Mouse (Mus musculus) CH12.LX (cell line): ENCODE results near the gene Gm20518. TPM values are rescaled to one million over a fixed set of nuclear protein-coding genes. Genes with fewer than 3 reads are reported as not detected.

Source experiments
- DNase-seq: peaks from one replicate; pipeline ENCODE4 v3.0.0-alpha.2; 2013; ENCODE audit errors: extremely low read depth
- H3K27ac ChIP-seq: 2 replicates; pipeline ENCODE4 v1.5.1; 2012; ENCODE audit warnings: low read depth, mild to moderate bottlenecking, control low read depth, moderate library complexity; ENCODE audit not compliant: insufficient read depth
- H3K27me3 ChIP-seq: replicated peaks from 2 replicates; pipeline ENCODE3; 2012; ENCODE audit warnings: inconsistent platforms
- H3K36me3 ChIP-seq, 2 experiments: replicated peaks in 1 of 2; 2 replicates each; pipeline versions ENCODE3 to v1.6.1; 2012; ENCODE audit warnings: inconsistent platforms in 1 of 2, low read length in 1 of 2, mild to moderate bottlenecking in 1 of 2, mixed read lengths in 1 of 2, moderate library complexity in 1 of 2; ENCODE audit not compliant: control insufficient read depth in 1 of 2, insufficient read depth in 1 of 2
- H3K4me1 ChIP-seq, 2 experiments: 2 replicates each; pipeline ENCODE4 v1.6.1; 2012; ENCODE audit warnings: inconsistent platforms in 1 of 2, moderate library complexity in 1 of 2; ENCODE audit not compliant: insufficient read depth in 2 of 2, control insufficient read depth in 1 of 2
- H3K4me2 ChIP-seq: 2 replicates; pipeline ENCODE4 v1.6.1; 2012; ENCODE audit warnings: low read depth, mild to moderate bottlenecking, control low read depth; ENCODE audit not compliant: poor library complexity, insufficient read depth, severe bottlenecking
- H3K4me3 ChIP-seq, 3 experiments: fragments of 150-350 bp in 1 of 3; sonication (generic) in 1 of 3; replicated peaks in 1 of 3; 2 replicates each; pipeline versions ENCODE3 to v1.5.1; 2011 to 2012; ENCODE audit warnings: low read depth in 2 of 3, low read length in 2 of 3, mild to moderate bottlenecking in 2 of 3, moderate library complexity in 2 of 3, control low read depth in 1 of 3, improper control_type of control experiment in 1 of 3, inconsistent platforms in 1 of 3, mixed read lengths in 1 of 3; ENCODE audit not compliant: poor library complexity in 1 of 3
- H3K79me2 ChIP-seq: replicated peaks from 2 replicates; pipeline ENCODE4 v1.6.1; 2012; ENCODE audit warnings: mild to moderate bottlenecking, moderate library complexity; ENCODE audit not compliant: control insufficient read depth, poor library complexity, insufficient read depth, severe bottlenecking; ENCODE audit errors: extremely low read depth
- H3K9ac ChIP-seq: 2 replicates; pipeline ENCODE4 v1.6.1; 2012; ENCODE audit warnings: low read depth, mild to moderate bottlenecking, control low read depth, moderate library complexity; ENCODE audit not compliant: insufficient read depth
- H3K9me3 ChIP-seq: replicated peaks from 2 replicates; pipeline ENCODE3; 2012; ENCODE audit warnings: low read length, inconsistent platforms, mixed read lengths
- BHLHE40 ChIP-seq: IDR thresholded peaks from 2 replicates; pipeline ENCODE4 v1.6.1; 2011; ENCODE audit warnings: mild to moderate bottlenecking, low read depth, low read length, improper control_type of control experiment
- CTCF ChIP-seq, 2 experiments: IDR thresholded peaks in 1 of 2; conservative IDR thresholded peaks in 1 of 2; 2 replicates each; pipeline ENCODE4 v1.5.1; 2011 to 2012; ENCODE audit warnings: low read depth in 2 of 2, low read length in 2 of 2, improper control_type of control experiment in 1 of 2, inconsistent platforms in 1 of 2, mild to moderate bottlenecking in 1 of 2, moderate library complexity in 1 of 2
- EP300 ChIP-seq: IDR thresholded peaks from 2 replicates; pipeline ENCODE4 v1.6.1; 2011; ENCODE audit warnings: low read length, improper control_type of control experiment
- ETS1 ChIP-seq: conservative IDR thresholded peaks from 2 replicates; pipeline ENCODE4 v1.6.1; 2012; ENCODE audit warnings: low read depth, mild to moderate bottlenecking, inconsistent platforms, low read length, improper control_type of control experiment, moderate library complexity
- HCFC1 ChIP-seq: IDR thresholded peaks from 2 replicates; pipeline ENCODE4 v1.6.1; 2012; ENCODE audit warnings: low read depth, mild to moderate bottlenecking, inconsistent platforms, low read length, improper control_type of control experiment
- JUND ChIP-seq: conservative IDR thresholded peaks from 2 replicates; pipeline ENCODE4 v1.6.1; 2011; ENCODE audit warnings: low read depth, low read length, improper control_type of control experiment
- KAT2A ChIP-seq: IDR thresholded peaks from 2 replicates; pipeline ENCODE4 v1.6.1; 2012; ENCODE audit warnings: low read length, improper control_type of control experiment, inconsistent platforms; ENCODE audit not compliant: insufficient replicate concordance
- MAZ ChIP-seq: IDR thresholded peaks from 2 replicates; pipeline ENCODE4 v1.6.1; 2012; ENCODE audit warnings: low read depth, mild to moderate bottlenecking, inconsistent platforms, low read length, improper control_type of control experiment, moderate library complexity
- NRF1 ChIP-seq: IDR thresholded peaks from 2 replicates; pipeline ENCODE4 v1.6.1; 2014; ENCODE audit warnings: low read depth, mild to moderate bottlenecking, inconsistent platforms, low read length, improper control_type of control experiment, moderate library complexity
- PAX5 ChIP-seq: IDR thresholded peaks from 2 replicates; pipeline ENCODE4 v1.6.1; 2012; ENCODE audit warnings: low read length, inconsistent platforms, mixed read lengths
- POLR2A ChIP-seq: IDR thresholded peaks from 2 replicates; pipeline ENCODE4 v1.6.1; 2011; ENCODE audit warnings: low read depth, mild to moderate bottlenecking, improper control_type of control experiment, low read length
- POLR2AphosphoS2 ChIP-seq: IDR thresholded peaks from 2 replicates; pipeline ENCODE4 v1.6.1; 2011; ENCODE audit warnings: low read depth, low read length, improper control_type of control experiment
- RAD21 ChIP-seq: IDR thresholded peaks from 2 replicates; pipeline ENCODE4 v1.6.1; 2011; ENCODE audit warnings: low read depth, mild to moderate bottlenecking, low read length, improper control_type of control experiment, moderate library complexity
- RCOR1 ChIP-seq: conservative IDR thresholded peaks from 2 replicates; pipeline ENCODE4 v1.6.1; 2012; ENCODE audit warnings: low read depth, mild to moderate bottlenecking, inconsistent platforms, low read length, improper control_type of control experiment
- SMC3 ChIP-seq: IDR thresholded peaks from 2 replicates; pipeline ENCODE4 v1.6.1; 2011; ENCODE audit warnings: low read depth, low read length, improper control_type of control experiment
- TCF12 ChIP-seq: IDR thresholded peaks from 2 replicates; pipeline ENCODE4 v1.6.1; 2014; ENCODE audit warnings: low read depth, mild to moderate bottlenecking, inconsistent platforms, low read length, improper control_type of control experiment
- USF1 ChIP-seq: IDR thresholded peaks from 2 replicates; pipeline ENCODE4 v1.6.1; 2014; ENCODE audit warnings: low read depth, mild to moderate bottlenecking, inconsistent platforms, low read length, improper control_type of control experiment
- ZC3H11A ChIP-seq: IDR thresholded peaks from 2 replicates; pipeline ENCODE4 v1.6.1; 2012; ENCODE audit warnings: low read depth, mild to moderate bottlenecking, inconsistent platforms, low read length, improper control_type of control experiment
- ZKSCAN1 ChIP-seq: IDR thresholded peaks from 2 replicates; pipeline ENCODE4 v1.6.1; 2012; ENCODE audit warnings: low read depth, inconsistent platforms, low read length, improper control_type of control experiment, borderline replicate concordance
- ZMIZ1 ChIP-seq: IDR thresholded peaks from 2 replicates; pipeline ENCODE4 v1.6.1; 2012; ENCODE audit warnings: low read depth, mild to moderate bottlenecking, inconsistent platforms, low read length, improper control_type of control experiment
- ZNF384 ChIP-seq: IDR thresholded peaks from 2 replicates; pipeline ENCODE4 v1.6.1; 2012; ENCODE audit warnings: low read depth, low read length, improper control_type of control experiment, inconsistent platforms
- dilution Hi-C: fragments of 300-500 bp; cut with MboI; formaldehyde crosslinking; loops from 2 replicates; pipeline ENCODE4 v1.14.3; 2020; ENCODE audit warnings: low sequenced_read_pairs; ENCODE audit not compliant: extremely low pct_unique_long_range_greater_than_20kb, extremely low pct_ligation_motif_present
- in situ Hi-C: fragments of 300-500 bp; cut with MboI; formaldehyde crosslinking; loops from 3 replicates; pipeline ENCODE4 v1.14.3; 2019; ENCODE audit warnings: low sequenced_read_pairs, low pct_ligation_motif_present, low pct_unique_long_range_greater_than_20kb, mixed read lengths
- polyA plus RNA-seq: library from polyadenylated mRNA; unstranded; fragments of >175 nt; gene quantifications from 2 replicates; pipeline ENCODE4 v1.2.1, GENCODE M21; 2012; ENCODE audit warnings: low read depth; ENCODE audit not compliant: insufficient read length
- total RNA-seq, 2 experiments: library from RNA; depleted of rRNA; stranded (reverse); fragments of 300-350 nt in 1 of 2; fragments of >200 nt in 1 of 2; gene quantifications; 2 replicates each; pipeline ENCODE4 v1.2.3; 2012 to 2014

Gm20518 gene
- total and polyA plus RNA-seq, 3 experiments, result 0.16 to 0.91 (median 0.21) TPM

GRCm38 (mm10) chr16:17813173-17813572 is 78.3 kb downstream of the Gm20518 start:
- peaks cover 3% of the 10 kb centered on the region for H3K9me3 ChIP-seq
- H3K4me2 ChIP-seq, result no peak overlapping the region
- no peaks in the 10 kb centered on the region for H3K36me3 ChIP-seq
- DNase-seq, result no peak
- H3K27ac ChIP-seq, result no peak overlapping the region
- H3K27me3 ChIP-seq, result peaks cover 57% of the 10 kb centered on the region
- TF ChIP-seq POLR2A (no peak), USF1 (no peak), SMC3 (no peak), KAT2A (no peak), RCOR1 (no peak), ZNF384 (no peak), EP300 (no peak), MAZ (no peak), HCFC1 (no peak), NRF1 (no peak), JUND (no peak), TCF12 (no peak), PAX5 (no peak), ZKSCAN1 (no peak), CTCF (conservative IDR thresholded peaks at IDR 0.05 in 1 of 2, IDR thresholded peaks at IDR 0.05 in 1 of 2; ENCODE audit: low read depth in 2 of 2, low read length in 2 of 2) (no peak), ZMIZ1 (no peak), POLR2AphosphoS2 (no peak)
- in situ Hi-C loops, result no loop called here
- no peaks in the 10 kb centered on the region for H3K79me2 ChIP-seq
- H3K9ac ChIP-seq, result no peak overlapping the region
- peaks cover 0 to 6% of the 10 kb centered on the region in 2 experiments; a peak in 1 of 4 replicates for H3K4me1 ChIP-seq
- dilution Hi-C loops, result no loop called here
- H3K4me3 ChIP-seq, result no peak overlapping the region

DNA sequence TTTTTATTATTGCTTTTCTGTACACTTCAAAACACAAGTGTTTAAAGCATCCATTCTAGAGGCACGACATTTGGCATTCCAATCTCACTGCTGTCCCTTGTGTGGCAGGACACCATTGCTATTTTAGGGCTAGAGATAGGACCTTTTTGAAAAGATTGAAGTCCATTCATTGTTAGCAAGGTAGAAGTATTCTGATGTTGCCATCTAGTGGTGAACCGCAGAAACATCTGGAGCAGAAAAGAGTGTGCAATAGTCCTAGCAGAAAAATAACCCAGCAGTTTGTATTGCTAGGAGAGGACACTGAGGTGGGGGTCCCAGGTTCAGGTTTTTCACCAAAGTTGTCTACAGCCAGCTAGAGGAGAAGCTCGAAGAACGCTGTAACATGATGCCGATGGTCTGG is 79.4 kb downstream of the Gm20518 start:
- in situ Hi-C loops (no loop called here), dilution Hi-C loops (no loop called here)
- TF ChIP-seq SMC3 (peak; percentile 91), CTCF (conservative IDR thresholded peaks at IDR 0.05 in 1 of 2, IDR thresholded peaks at IDR 0.05 in 1 of 2; ENCODE audit: low read depth in 2 of 2, low read length in 2 of 2) (peak; percentile 87 to 97), ZC3H11A (peak; percentile 33; the same call in 1 of the 2 replicates), ETS1 (no peak), RAD21 (peak; percentile 93), JUND (0 out of 2 replicates have a peak, but pooled peaks have one; percentile 24), BHLHE40 (no peak)
- Histone ChIP-seq H3K4me2 (no peak overlapping the region), H3K9ac (no peak overlapping the region), H3K9me3 (peaks cover 3% of the 10 kb centered on the region), H3K79me2 (no peaks in the 10 kb centered on the region), H3K4me1 (peaks cover 0 to 6% of the 10 kb centered on the region in 2 experiments; a peak in 1 of 4 replicates), H3K27ac (no peak overlapping the region), H3K27me3 (peaks cover 61% of the 10 kb centered on the region), H3K36me3 (no peaks in the 10 kb centered on the region), H3K4me3 (no peak overlapping the region)
- peak; percentile 56 for DNase-seq
